Mouse (Mus musculus) MEL (cell line): ENCODE measurements around the gene Cebpg. TPM values are rescaled to one million over a fixed set of nuclear protein-coding genes. Genes with fewer than 3 reads are reported as not detected.

Experiments used
- DNase-seq: peaks from one replicate; pipeline ENCODE4 v3.0.0; 2011; ENCODE audit warnings: low read depth, low spot score
- H3K27ac ChIP-seq: 2 replicates; pipeline ENCODE4 v1.5.1; 2012; ENCODE audit warnings: low read depth, mild to moderate bottlenecking, control low read depth, low read length, moderate library complexity; ENCODE audit not compliant: control insufficient read depth
- H3K27me3 ChIP-seq, 2 experiments: fragments of 150-350 bp in 1 of 2; sonication (generic) in 1 of 2; 2 replicates each; pipeline ENCODE4 v1.6.1; 2012; ENCODE audit warnings: low read length in 2 of 2, mild to moderate bottlenecking in 2 of 2, improper control_type of control experiment in 1 of 2, moderate library complexity in 1 of 2; ENCODE audit not compliant: insufficient read depth in 2 of 2, control insufficient read depth in 1 of 2
- H3K36me3 ChIP-seq, 2 experiments: 2 replicates each; pipeline ENCODE4 v1.6.1; 2012 to 2014; ENCODE audit warnings: low read length in 2 of 2, improper control_type of control experiment in 1 of 2, inconsistent platforms in 1 of 2, mild to moderate bottlenecking in 1 of 2; ENCODE audit not compliant: insufficient read depth in 2 of 2, control insufficient read depth in 1 of 2
- H3K4me1 ChIP-seq, 2 experiments: fragments of 150-350 bp in 1 of 2; sonication (generic) in 1 of 2; 2 replicates each; pipeline ENCODE4 v1.6.1; 2012; ENCODE audit warnings: low read length in 2 of 2, improper control_type of control experiment in 1 of 2, mild to moderate bottlenecking in 1 of 2; ENCODE audit not compliant: insufficient read depth in 2 of 2, control insufficient read depth in 1 of 2
- H3K4me3 ChIP-seq, 2 experiments: fragments of 150-350 bp in 1 of 2; sonication (generic) in 1 of 2; 2 replicates each; pipeline ENCODE4 v1.5.1; 2012; ENCODE audit warnings: low read depth in 2 of 2, low read length in 2 of 2, mild to moderate bottlenecking in 2 of 2, moderate library complexity in 2 of 2, control low read depth in 1 of 2, improper control_type of control experiment in 1 of 2; ENCODE audit not compliant: control insufficient read depth in 1 of 2, insufficient read depth in 1 of 2
- H3K79me2 ChIP-seq: 2 replicates; pipeline ENCODE4 v1.6.1; 2012; ENCODE audit warnings: mild to moderate bottlenecking, low read length, moderate library complexity; ENCODE audit not compliant: control insufficient read depth, poor library complexity, insufficient read depth
- H3K9ac ChIP-seq: 2 replicates; pipeline ENCODE4 v1.6.1; 2012; ENCODE audit warnings: low read depth, mild to moderate bottlenecking, control low read depth, low read length, moderate library complexity; ENCODE audit not compliant: control insufficient read depth, poor library complexity, severe bottlenecking
- H3K9me3 ChIP-seq: fragments of 150-350 bp; sonication (generic); replicated peaks from 2 replicates; pipeline ENCODE4 v1.6.1; 2012; ENCODE audit warnings: mild to moderate bottlenecking, low read length, improper control_type of control experiment, moderate library complexity; ENCODE audit not compliant: insufficient read depth
- CHD1 ChIP-seq: IDR thresholded peaks from 2 replicates; pipeline ENCODE4 v1.6.1; 2012; ENCODE audit warnings: low read depth, mild to moderate bottlenecking, inconsistent platforms, low read length, improper control_type of control experiment
- CTCF ChIP-seq, 3 experiments: IDR thresholded peaks in 2 of 3; conservative IDR thresholded peaks in 1 of 3; 2 replicates each; pipeline ENCODE4 v1.5.1; 2011 to 2012; ENCODE audit warnings: low read length in 3 of 3, low read depth in 2 of 3, mild to moderate bottlenecking in 2 of 3, improper control_type of control experiment in 1 of 3, inconsistent platforms in 1 of 3, mixed read lengths in 1 of 3, moderate library complexity in 1 of 3; ENCODE audit not compliant: control insufficient read depth in 1 of 3, insufficient read depth in 1 of 3, poor library complexity in 1 of 3, severe bottlenecking in 1 of 3
- GATA1 ChIP-seq: IDR thresholded peaks from 2 replicates; pipeline ENCODE4 v1.6.1; 2011; ENCODE audit warnings: low read depth, low read length, improper control_type of control experiment
- JUND ChIP-seq: IDR thresholded peaks from 2 replicates; pipeline ENCODE4 v1.6.1; 2011; ENCODE audit warnings: low read depth, mild to moderate bottlenecking, improper control_type of control experiment, low read length
- MAZ ChIP-seq: IDR thresholded peaks from 2 replicates; pipeline ENCODE4 v1.6.1; 2012; ENCODE audit warnings: low read depth, mild to moderate bottlenecking, inconsistent platforms, low read length, improper control_type of control experiment
- MEF2A ChIP-seq: IDR thresholded peaks from 2 replicates; pipeline ENCODE4 v1.6.1; 2014; ENCODE audit warnings: low read depth, mild to moderate bottlenecking, inconsistent platforms, low read length, improper control_type of control experiment; ENCODE audit not compliant: poor library complexity, insufficient replicate concordance, severe bottlenecking; ENCODE audit errors: extremely low read depth
- MXI1 ChIP-seq: IDR thresholded peaks from 2 replicates; pipeline ENCODE4 v1.6.1; 2011; ENCODE audit warnings: mild to moderate bottlenecking, low read depth, low read length, improper control_type of control experiment
- MYB ChIP-seq: IDR thresholded peaks from 2 replicates; pipeline ENCODE4 v1.6.1; 2011; ENCODE audit warnings: mild to moderate bottlenecking, low read depth, low read length, improper control_type of control experiment
- NELFE ChIP-seq: IDR thresholded peaks from 2 replicates; pipeline ENCODE4 v1.6.1; 2011; ENCODE audit warnings: low read depth, low read length, improper control_type of control experiment
- POLR2AphosphoS5 ChIP-seq: IDR thresholded peaks from 2 replicates; pipeline ENCODE4 v1.6.1; 2012; ENCODE audit warnings: low read depth, borderline replicate concordance, mild to moderate bottlenecking, inconsistent platforms, low read length, moderate library complexity, mixed read lengths
- RCOR1 ChIP-seq: IDR thresholded peaks from 2 replicates; pipeline ENCODE4 v1.6.1; 2012; ENCODE audit warnings: low read depth, mild to moderate bottlenecking, inconsistent platforms, low read length, improper control_type of control experiment
- SIN3A ChIP-seq: IDR thresholded peaks from 2 replicates; pipeline ENCODE4 v1.6.1; 2012; ENCODE audit warnings: low read length, improper control_type of control experiment, inconsistent platforms
- SMC3 ChIP-seq: IDR thresholded peaks from 2 replicates; pipeline ENCODE4 v1.6.1; 2011; ENCODE audit warnings: low read depth, low read length, improper control_type of control experiment
- TBP ChIP-seq: IDR thresholded peaks from 2 replicates; pipeline ENCODE4 v1.8.0; 2011; ENCODE audit warnings: low read depth, low read length, improper control_type of control experiment
- UBTF ChIP-seq: IDR thresholded peaks from 2 replicates; pipeline ENCODE4 v1.6.1; 2012; ENCODE audit warnings: low read depth, mild to moderate bottlenecking, inconsistent platforms, low read length, improper control_type of control experiment, moderate library complexity, borderline replicate concordance; ENCODE audit not compliant: insufficient read depth
- ZMIZ1 ChIP-seq: IDR thresholded peaks from 2 replicates; pipeline ENCODE4 v1.6.1; 2012; ENCODE audit warnings: low read depth, mild to moderate bottlenecking, inconsistent platforms, low read length, improper control_type of control experiment, moderate library complexity
- polyA plus RNA-seq, 2 experiments: library from polyadenylated mRNA; stranded (reverse) in 1 of 2; unstranded in 1 of 2; fragments of >175 nt in 1 of 2; fragments of >200 nt in 1 of 2; gene quantifications; 2 replicates each; pipeline versions ENCODE4 v1.2.1 to v1.2.4; 2012; ENCODE audit warnings: low replicate concordance in 2 of 2, low read depth in 1 of 2; ENCODE audit not compliant: insufficient read length in 2 of 2, insufficient read depth in 1 of 2, missing spikeins in 1 of 2
- total RNA-seq: library from RNA; depleted of rRNA; stranded (reverse); fragments of 300-350 nt; gene quantifications from 2 replicates; pipeline ENCODE4 v1.2.3, GENCODE M21; 2012

The Cebpg gene
- total and polyA plus RNA-seq, 3 experiments: 17.3 to 20.7 TPM; not detected in 1

- no peak overlapping the region for H3K27ac ChIP-seq
- DNase-seq: no peak
- H3K79me2 ChIP-seq: 0 out of 2 replicates have a peak, but pooled peaks cover 3% of the 10 kb centered on the region
- H3K36me3 ChIP-seq: peaks cover 0 to 9% of the 10 kb centered on the region in 2 experiments; a peak in 2 of 4 replicates
- H3K4me3 ChIP-seq: no peak overlapping the region
- H3K9me3 ChIP-seq: no peaks in the 10 kb centered on the region
- TF ChIP-seq SMC3: no peak
- no peak for TF ChIP-seq GATA1
- no peak for TF ChIP-seq POLR2AphosphoS5
- no peak for TF ChIP-seq CHD1
- TF ChIP-seq TBP: no peak
- TF ChIP-seq NELFE: no peak
- TF ChIP-seq CTCF (IDR thresholded peaks at IDR 0.05 in 2 of 3, conservative IDR thresholded peaks at IDR 0.05 in 1 of 3; ENCODE audit: control insufficient read depth in 1 of 3, insufficient read depth in 1 of 3, low read depth in 2 of 3, low read length in 3 of 3, poor library complexity in 1 of 3, severe bottlenecking in 1 of 3): no peak
- no peak for TF ChIP-seq RCOR1
- TF ChIP-seq UBTF: no peak
- H3K9ac ChIP-seq: no peak overlapping the region
- no peaks in the 10 kb centered on the region for H3K4me1 ChIP-seq
- no peaks in the 10 kb centered on the region for H3K27me3 ChIP-seq
These were observed 13.0 kb downstream of the Cebpg start for GRCm38 (mm10) chr7:35043266-35043817.

- H3K36me3 ChIP-seq: peaks cover 0 to 9% of the 10 kb centered on the region in 2 experiments; a peak in 2 of 4 replicates
- no peaks in the 10 kb centered on the region for H3K9me3 ChIP-seq
- H3K27me3 ChIP-seq: no peaks in the 10 kb centered on the region
- no peak for DNase-seq
- no peaks in the 10 kb centered on the region for H3K4me1 ChIP-seq
- no peak overlapping the region for H3K4me3 ChIP-seq
- no peak overlapping the region for H3K27ac ChIP-seq
- H3K79me2 ChIP-seq: 0 out of 2 replicates have a peak, but pooled peaks cover 2% of the 10 kb centered on the region
- no peak for TF ChIP-seq MXI1
- no peak for TF ChIP-seq MYB
- TF ChIP-seq JUND: no peak
- no peak for TF ChIP-seq MAZ
- no peak for TF ChIP-seq NELFE
- H3K9ac ChIP-seq: no peak overlapping the region
These were observed 13.6 kb downstream of the Cebpg start for GRCm38 (mm10) chr7:35042759-35043217.

- H3K4me1 ChIP-seq: no peaks in the 10 kb centered on the region
- no peak overlapping the region for H3K4me3 ChIP-seq
- TF ChIP-seq MEF2A (no peak), ZMIZ1 (no peak), RCOR1 (no peak), SIN3A (no peak)
- TF ChIP-seq, all 39 proteins: peak for 0
- no peaks in the 10 kb centered on the region for H3K79me2 ChIP-seq
- H3K9me3 ChIP-seq: no peaks in the 10 kb centered on the region
- no peak overlapping the region for H3K9ac ChIP-seq
- H3K36me3 ChIP-seq: peaks cover 0 to 7% of the 10 kb centered on the region in 2 experiments; a peak in 2 of 4 replicates
- no peak overlapping the region for H3K27ac ChIP-seq
- H3K27me3 ChIP-seq: no peaks in the 10 kb centered on the region
- DNase-seq: no peak
These were observed 14.2 kb downstream of the Cebpg start for GRCm38 (mm10) chr7:35042209-35042554.
